Mouse (Mus musculus) brain, embryonic 14.5 days (tissue): ENCODE results near the gene Mael.

ENCODE experiments used
- CTCF ChIP-seq: fragments of 200-500 bp; IDR thresholded peaks from 2 replicates; pipeline ENCODE4 v1.5.1; 2012; ENCODE audit warnings: inconsistent platforms, mild to moderate bottlenecking, moderate library complexity, borderline replicate concordance; ENCODE audit not compliant: insufficient read depth, insufficient read length; ENCODE audit errors: extremely low read depth
- POLR2A ChIP-seq: fragments of 200-500 bp; IDR thresholded peaks from 2 replicates; pipeline ENCODE4 v1.6.1; 2012; ENCODE audit warnings: mild to moderate bottlenecking, inconsistent platforms, borderline replicate concordance; ENCODE audit not compliant: poor library complexity, insufficient read depth, insufficient read length, severe bottlenecking; ENCODE audit errors: extremely low read depth

DNA sequence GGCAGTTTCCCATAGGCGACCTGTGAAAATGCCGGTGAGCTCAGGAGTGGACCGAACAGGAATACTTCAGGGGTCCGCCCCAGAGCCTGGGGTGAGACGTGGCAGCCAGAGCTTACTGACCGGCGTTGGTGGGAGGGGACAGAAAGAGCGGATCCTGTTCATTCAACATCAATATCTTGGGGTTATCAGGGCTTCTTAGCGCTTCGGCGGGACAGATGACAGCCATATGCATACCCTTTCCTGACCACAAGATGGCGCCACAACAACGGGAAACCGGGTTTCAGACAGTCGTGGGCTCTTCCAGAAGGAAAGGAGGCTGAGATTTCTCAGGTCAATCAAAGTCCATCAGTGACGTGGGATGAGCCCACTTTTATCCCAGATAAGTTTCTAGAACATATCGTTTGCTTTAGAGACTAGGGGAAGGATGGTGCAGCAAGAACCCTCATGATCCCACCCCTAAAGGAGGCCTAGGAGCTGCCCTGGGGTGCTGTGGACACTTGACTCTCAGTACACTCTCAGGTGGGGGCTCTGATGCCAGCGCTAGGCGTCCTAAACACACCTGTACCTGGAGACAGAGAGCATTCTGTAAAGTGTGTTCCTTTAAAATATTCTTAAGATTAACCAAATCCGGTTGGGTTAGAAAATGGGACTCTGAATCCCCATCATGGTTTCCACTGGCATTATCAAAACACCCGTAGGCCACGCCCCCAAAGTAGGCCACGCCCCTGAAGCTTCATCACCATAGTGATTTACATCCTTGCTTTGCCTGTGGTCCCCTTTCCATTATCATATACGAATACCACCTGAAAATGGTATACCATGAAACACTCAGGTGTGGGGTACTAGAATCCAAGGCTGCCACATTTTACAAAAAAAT, 77.7 kb downstream of the Mael start:
- TF ChIP-seq POLR2A (no peak), CTCF (peak; percentile 96)
